Mouse (Mus musculus): ENCODE results near the gene Epdr1. TPM values are rescaled to one million over a fixed set of nuclear protein-coding genes. Genes with fewer than 3 reads are reported as not detected.
A peak's percentile ranks its signal among the peaks of the same experiment; 100 is the strongest.
"Not testable (repeated sequence)": the region's sequence is repeated elsewhere in the genome, so short reads cannot be mapped to it uniquely, and the experiment has no call there.

The Epdr1 gene
- total RNA-seq, 1 experiment from 2014 or later: 22.5 TPM

DNA sequence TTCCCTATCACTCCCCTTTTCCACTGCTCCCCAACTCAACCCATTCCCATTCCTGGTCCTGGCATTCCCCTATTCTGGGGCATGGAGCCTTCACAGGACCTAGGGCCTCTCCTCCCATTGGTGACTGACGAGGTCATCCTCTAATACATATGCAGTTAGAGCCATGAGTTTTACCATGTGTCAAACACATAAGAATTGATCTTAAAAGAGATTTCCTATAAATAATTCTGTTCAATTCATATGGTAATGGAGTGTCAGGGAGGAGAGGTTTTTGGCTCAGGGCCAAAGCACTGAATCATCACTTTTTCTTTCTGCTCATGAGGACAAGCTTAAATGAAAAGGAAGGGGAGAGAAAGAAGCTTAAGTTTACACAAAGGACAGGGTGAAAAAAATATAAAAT, 7.4 kb downstream of the Epdr1 start:
- no peak for ATAC-seq (replicated peaks; ENCODE audit: low read depth, poor library complexity, severe bottlenecking)

DNA sequence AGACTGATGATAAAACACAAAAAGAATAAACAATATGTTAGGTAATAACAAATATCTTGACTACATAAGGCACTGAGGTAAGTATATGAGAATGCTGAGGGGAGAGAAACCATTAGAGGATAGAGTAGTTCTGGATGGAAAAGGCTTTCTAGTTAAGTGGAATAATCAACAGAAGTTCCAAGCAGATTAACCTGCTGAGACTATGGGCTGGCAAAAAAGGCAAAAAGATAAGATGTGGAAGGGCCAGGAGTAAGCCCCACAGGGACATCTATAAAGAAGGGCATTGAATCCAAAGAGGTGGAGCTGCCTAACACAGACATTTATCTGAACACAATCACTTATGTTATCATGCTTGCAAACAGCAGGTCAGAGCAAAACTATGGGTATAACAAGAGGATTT, 11.6 kb downstream of the Epdr1 start:
- 0 out of 2 replicates have a peak, but pooled peaks have one; percentile 29 for ATAC-seq (replicated peaks; ENCODE audit: low read depth, poor library complexity, severe bottlenecking)

DNA sequence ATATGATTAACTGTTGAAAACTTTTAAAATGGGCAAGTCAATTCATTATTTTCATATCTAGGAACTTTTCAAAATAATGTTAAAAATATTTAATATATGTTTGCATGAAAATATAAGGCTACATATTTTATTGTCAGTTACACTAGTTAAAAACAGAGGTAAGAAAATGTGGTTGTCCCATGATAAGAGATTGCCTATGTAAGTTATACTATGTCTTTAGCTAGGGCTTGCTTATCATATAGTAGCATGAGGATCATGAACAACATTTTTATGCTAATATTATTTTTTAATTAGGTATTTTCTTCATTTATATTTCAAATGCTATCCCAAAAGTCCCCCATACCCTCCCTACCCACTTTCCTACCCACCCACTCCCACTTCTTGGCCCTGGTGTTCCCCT, 14.8 kb downstream of the Epdr1 start:
- no peak for ATAC-seq (replicated peaks; ENCODE audit: low read depth, poor library complexity, severe bottlenecking)

DNA sequence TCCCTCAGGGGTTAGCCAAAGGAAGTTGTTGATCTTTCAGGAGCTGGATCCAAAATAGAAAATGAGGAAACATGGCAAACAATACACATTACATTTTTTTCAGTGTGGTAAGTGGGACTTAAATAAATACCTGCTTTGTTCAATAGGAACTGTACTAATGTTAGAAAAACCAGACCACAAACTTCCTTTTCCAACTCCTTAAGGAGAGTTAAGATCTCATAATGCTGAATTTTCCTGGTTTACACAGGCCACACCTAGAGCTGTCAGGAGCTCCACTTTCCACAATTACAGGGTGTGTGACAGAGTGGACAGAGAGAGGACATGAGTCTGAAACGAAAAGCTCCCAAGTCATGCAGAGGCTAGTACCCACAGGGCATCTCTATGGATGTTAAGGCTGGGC, 16.0 kb downstream of the Epdr1 start:
- ATAC-seq (replicated peaks; ENCODE audit: low read depth, poor library complexity, severe bottlenecking): no peak

DNA sequence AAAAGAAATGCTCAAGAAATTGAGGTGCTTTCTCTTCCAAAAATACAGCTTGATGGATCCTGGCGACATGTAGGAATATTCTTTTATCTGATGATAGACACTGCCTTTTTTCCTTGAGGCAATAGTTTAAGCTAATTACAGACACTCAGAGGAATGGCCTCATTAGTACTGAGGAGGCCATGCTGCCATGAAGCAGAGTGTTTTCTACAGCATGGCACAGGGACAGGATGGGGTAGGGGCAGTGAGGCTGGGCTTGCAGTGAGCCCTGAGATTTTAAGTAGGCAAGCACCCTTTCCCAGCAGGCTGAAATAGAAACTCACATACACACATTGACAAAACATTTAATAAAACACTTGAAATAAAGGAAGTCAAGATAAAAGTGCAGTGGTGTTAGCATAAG, 17.2 kb downstream of the Epdr1 start:
- ATAC-seq (replicated peaks; ENCODE audit: low read depth, poor library complexity, severe bottlenecking): no peak

DNA sequence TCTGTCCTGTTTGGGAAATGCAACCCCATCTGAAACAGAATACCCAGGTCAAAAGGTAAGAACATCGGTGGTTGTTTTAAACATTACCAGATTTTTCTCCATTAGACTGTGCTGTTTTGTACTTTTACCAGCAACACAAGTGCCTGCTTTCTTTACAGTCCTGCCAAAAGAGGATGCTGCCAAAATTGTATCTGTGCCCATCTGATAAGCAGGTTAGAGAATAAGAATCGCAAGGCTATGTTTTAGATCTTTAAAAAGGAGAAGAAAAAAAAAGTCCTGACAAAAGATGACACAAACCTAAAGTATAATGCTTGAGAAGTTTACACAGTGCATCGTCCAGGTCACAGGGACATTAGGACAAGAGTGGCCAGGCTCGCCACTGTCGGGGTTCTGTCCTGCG, 20.5 kb downstream of the Epdr1 start:
- ATAC-seq (replicated peaks; ENCODE audit: low read depth, poor library complexity, severe bottlenecking): no peak

DNA sequence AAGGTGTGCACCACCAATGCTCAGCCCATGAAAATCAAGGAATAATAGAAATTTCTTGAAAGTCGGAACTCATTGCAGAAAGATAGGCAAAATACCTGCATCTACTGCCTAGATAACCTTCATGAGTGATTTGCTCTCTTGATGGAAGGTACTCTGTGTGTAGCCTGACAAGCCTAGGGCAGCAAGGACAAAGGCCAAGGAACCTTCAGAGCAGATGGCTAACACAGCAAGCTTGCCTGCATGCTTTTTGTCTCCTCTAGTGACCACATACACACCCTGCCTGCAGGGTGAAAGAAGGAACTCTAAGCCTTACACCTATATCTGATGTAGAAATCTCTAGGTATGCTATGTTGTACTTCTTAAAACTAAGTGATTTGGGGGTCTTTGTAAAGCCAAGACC, 24.6 kb downstream of the Epdr1 start:
- no peak for ATAC-seq (replicated peaks; ENCODE audit: low read depth, poor library complexity, severe bottlenecking)

DNA sequence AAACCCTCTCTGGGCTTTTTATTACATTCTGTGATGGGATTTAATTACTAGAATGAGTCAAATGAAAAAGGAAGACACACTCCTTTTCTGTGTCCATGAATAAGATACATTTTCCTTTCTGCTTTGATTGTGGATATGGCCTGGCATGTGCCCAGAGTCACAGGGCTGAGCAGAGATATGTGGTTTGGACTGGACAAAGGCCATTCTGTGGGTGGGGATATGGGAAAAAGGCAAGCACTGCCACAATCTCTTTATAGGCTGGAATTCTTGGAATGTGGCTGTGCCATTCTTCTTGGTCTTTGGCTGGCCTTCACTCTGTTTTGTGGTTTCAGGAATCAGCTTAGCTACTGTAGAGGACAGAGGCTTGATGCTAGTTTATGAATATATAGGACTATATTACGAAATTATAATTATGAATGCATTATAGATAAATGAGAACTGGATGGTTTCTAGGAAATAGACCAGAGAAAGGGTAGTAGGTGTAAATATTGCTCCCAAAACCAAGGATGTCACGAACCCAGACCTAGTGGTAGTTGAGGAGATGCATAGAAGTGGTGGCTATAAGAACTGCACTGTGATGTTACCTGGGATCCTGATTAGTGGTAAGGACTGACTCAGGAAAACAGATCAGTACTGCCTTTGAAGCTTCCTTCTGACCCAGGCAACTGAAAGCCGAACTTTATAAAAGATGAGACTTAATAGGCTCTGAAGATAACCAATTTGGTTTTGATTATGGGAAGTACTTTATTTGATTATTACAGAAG, 28.5 kb downstream of the Epdr1 start:
- ATAC-seq (replicated peaks; ENCODE audit: low read depth, poor library complexity, severe bottlenecking): no peak

DNA sequence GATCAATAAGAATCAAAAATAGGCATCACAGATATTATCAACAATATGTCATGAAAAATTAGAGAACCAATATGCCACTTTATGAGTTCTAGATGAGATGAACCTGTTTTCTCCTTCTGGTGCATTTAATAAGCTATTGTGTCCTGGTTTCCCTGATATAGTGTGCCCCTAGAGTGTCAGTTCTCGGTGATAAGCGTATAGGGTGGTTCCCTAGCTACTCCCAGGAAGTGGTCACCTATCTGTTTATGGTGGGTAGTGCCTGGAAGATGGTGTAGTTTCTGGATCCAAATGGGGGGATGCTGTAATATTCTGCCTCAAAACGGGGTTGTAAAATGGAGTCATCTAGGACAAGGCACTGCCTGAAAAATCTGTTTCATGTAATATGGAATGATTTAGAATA, 43.8 kb downstream of the Epdr1 start:
- no peak for ATAC-seq (replicated peaks; ENCODE audit: low read depth, poor library complexity, severe bottlenecking)

DNA sequence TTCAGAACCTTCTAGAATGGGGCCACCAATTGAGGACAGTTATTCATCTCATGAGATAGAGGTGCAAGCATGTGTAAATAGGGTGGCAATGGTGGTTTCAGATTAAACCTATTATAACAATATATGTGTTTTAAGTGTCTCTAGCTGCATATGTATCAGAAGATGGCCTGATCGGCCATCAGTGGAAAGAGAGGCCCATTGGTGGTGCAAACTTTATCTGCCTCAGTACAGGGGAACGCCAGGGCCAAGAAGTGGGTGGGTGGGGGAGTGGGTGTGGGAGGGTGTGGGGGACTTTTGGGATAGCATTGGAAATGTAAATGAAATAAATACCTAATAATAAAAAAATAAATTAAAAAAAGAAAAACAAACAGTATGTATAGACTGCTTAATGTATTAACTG, 45.0 kb downstream of the Epdr1 start:
- ATAC-seq (replicated peaks; ENCODE audit: low read depth, poor library complexity, severe bottlenecking): not testable (repeated sequence)

DNA sequence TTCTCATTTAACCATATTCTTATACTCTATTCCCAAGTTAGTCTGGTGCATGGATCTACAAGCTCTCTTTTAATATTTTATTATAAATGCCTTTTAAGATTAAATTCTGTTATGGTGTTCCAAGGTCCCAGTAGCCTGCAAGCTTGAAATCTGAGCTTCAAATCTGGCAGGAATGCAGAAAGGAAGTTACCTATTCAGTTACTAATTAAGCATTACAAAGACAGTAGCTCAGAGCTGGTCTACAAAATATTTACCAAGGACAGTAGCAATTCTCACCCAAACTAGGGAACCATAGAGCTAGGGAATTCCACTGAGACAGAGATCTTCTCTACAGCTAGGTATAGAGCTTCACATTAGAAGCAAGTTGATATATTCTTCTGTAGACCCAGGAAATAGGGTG, 49.6 kb downstream of the Epdr1 start:
- ATAC-seq (replicated peaks; ENCODE audit: low read depth, poor library complexity, severe bottlenecking): not testable (repeated sequence)

DNA sequence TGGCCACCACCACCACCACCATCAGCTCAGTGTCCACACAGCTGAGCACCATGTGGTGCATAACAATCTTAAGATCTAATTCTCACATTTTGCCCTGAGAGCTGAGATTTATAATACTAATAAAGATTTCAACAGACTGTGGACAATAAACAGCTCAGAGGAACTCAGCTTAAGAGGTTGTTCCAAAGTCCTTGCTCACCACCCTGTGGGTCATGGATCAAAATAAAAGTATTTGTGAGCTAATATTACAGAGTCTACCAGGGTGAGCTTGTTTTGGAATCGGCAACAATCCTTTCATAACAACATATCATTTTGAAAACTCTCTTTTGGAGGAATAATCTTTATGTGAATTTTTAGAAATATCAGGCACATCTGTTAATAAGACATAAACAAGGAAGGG, 57.2 kb downstream of the Epdr1 start:
- ATAC-seq (replicated peaks; ENCODE audit: low read depth, poor library complexity, severe bottlenecking): no peak

DNA sequence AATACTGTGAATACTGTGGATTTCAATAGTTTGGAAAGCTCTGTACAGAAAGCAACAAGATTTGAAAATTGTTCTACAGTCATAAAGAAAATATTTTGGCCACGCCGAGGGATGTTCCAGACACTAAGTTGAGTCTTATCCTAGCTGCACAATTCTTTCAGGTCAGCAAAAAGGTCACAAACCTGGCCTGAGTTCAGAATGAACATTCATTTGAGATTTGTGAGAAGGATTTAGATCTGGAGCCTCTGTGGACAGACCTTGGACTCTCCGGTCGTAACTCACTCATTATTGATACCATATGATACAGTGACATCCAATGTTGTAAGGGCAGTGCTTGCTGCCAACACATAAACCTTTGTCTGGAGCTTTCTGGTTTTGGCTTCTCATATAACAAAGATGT, 64.3 kb downstream of the Epdr1 start:
- ATAC-seq (replicated peaks; ENCODE audit: low read depth, poor library complexity, severe bottlenecking): no peak

Other genes with a start within 250 kb of the Epdr1 start
- 17.1 and 26.3 TPM in 2 replicates for gene Stard3nl, start 224.1 kb downstream of the Epdr1 start, total RNA-seq (2017)
- gene Sfrp4, start 3.2 kb upstream of the Epdr1 start, total RNA-seq (2017): 1.3 and 2.5 TPM in 2 replicates
- not detected in 2 replicates for gene Nme8, start 77.9 kb upstream of the Epdr1 start, total RNA-seq (2017)
- gene Gpr141, start 204.3 kb upstream of the Epdr1 start, total RNA-seq (2017): 2.8 and 2.9 TPM in 2 replicates